Mouse (Mus musculus): ENCODE measurements at regions not wholly inside any gene's neighbourhood (a gene's known extent, or its start where the extent isn't known, plus 50 kb on each side); places are given as distances from the start of the nearest gene placed in this dataset.
"Not testable (repeated sequence)": the region's sequence is repeated elsewhere in the genome, so short reads cannot be mapped to it uniquely, and the experiment has no call there.

- no peak for ATAC-seq (ENCODE audit: low FRiP score)
- DNase-seq (ENCODE audit: low spot score): no peak
- no peak overlapping the region for H3K4me3 ChIP-seq (replicated peaks; ENCODE audit: low read length)
- no peak overlapping the region for H3K27ac ChIP-seq
- H3K27me3 ChIP-seq (ENCODE audit: control insufficient read depth, insufficient read depth, low read length): no peaks in the 10 kb centered on the region
- H3K4me1 ChIP-seq (replicated peaks; ENCODE audit: control insufficient read depth, insufficient read depth, low read length): no peaks in the 10 kb centered on the region
- H3K9me3 ChIP-seq (ENCODE audit: control insufficient read depth, low read length): no peaks in the 10 kb centered on the region
- no peaks in the 10 kb centered on the region for H3K36me3 ChIP-seq (replicated peaks; ENCODE audit: control insufficient read depth, insufficient read depth)
- H3K9ac ChIP-seq: no peak overlapping the region
- WGBS: 61% methylated on average over 1 of the region's 1 CpGs
- no peak overlapping the region for H3K4me2 ChIP-seq (replicated peaks)
Measured at GRCm38 (mm10) chr11:7794206-7794605, 580.5 kb upstream of the Igfbp3 start.

DNA sequence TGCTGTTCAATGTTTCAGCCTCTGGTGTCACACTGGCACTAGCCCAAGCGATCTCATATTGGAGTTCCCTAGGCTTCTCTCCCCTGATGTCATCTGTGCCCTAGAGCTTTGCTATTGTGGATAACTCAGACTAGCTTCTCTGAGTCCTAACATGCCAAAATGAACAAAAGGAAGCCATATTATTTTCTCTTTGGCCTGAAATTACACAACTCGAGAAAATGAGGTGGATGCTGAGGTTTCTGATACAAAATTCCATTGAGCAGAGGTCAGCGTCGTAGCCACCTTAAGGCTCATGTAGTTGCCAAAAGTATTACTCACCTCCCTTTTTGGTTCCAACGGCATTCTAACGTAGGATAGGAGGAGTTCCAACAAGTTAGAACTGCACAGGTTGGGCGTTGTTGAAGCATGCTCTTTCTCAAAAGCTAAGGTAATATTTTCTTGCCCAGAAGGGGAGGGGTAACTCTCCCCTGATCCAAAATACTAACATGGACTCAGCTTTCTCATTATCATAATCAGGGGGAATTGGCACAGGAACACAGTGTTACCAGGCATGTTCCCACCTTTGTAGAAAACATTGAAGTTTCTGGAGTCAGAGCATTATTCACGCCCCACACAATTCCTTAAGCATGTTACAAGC lies 566.9 kb upstream of the Igfbp3 start:
- H3K27me3 ChIP-seq (ENCODE audit: control insufficient read depth, insufficient read depth, low read length): no peaks in the 10 kb centered on the region
- 91% methylated on average over 8 of the region's 8 CpGs for whole genome bisulfite sequencing
- ATAC-seq (ENCODE audit: low FRiP score): no peak
- H3K9me3 ChIP-seq (ENCODE audit: control insufficient read depth, low read length): no peaks in the 10 kb centered on the region
- no peak overlapping the region for H3K4me2 ChIP-seq (replicated peaks)
- no peak overlapping the region for H3K27ac ChIP-seq
- H3K4me1 ChIP-seq (replicated peaks; ENCODE audit: control insufficient read depth, insufficient read depth, low read length): no peaks in the 10 kb centered on the region
- H3K9ac ChIP-seq: no peak overlapping the region
- DNase-seq (ENCODE audit: low spot score): no peak
- no peaks in the 10 kb centered on the region for H3K36me3 ChIP-seq (replicated peaks; ENCODE audit: control insufficient read depth, insufficient read depth)
- H3K4me3 ChIP-seq (replicated peaks; ENCODE audit: low read length): no peak overlapping the region

DNA sequence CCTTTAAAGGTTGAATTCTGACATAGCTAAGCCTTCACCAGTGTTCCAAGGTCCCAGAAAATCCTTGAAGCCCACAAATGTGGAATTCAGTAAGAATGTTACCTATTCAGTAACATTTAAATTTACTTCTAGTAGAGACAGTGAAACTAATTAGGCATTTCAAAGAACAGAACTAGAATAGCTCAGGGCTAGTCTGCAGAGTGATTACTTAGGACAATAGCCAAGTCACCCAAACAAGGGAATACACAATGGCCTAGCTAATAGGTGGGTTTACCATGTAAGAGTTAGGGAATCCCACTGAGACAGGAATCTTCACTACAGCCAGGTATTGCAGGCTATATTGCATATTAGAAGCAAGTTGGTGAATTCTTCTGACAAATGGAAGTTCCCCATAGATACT lies 561.6 kb upstream of the Igfbp3 start:
- DNase-seq (ENCODE audit: low spot score); ATAC-seq (ENCODE audit: low FRiP score); H3K27me3 ChIP-seq (ENCODE audit: control insufficient read depth, insufficient read depth, low read length); H3K4me3 ChIP-seq (replicated peaks; ENCODE audit: low read length); H3K27ac ChIP-seq; H3K4me2 ChIP-seq (replicated peaks); H3K9ac ChIP-seq; H3K36me3 ChIP-seq (replicated peaks; ENCODE audit: control insufficient read depth, insufficient read depth); H3K9me3 ChIP-seq (ENCODE audit: control insufficient read depth, low read length); H3K4me1 ChIP-seq (replicated peaks; ENCODE audit: control insufficient read depth, insufficient read depth, low read length): not testable (repeated sequence)

- Histone ChIP-seq H3K4me1 (replicated peaks; ENCODE audit: control insufficient read depth, insufficient read depth, low read length) (no peaks in the 10 kb centered on the region), H3K4me3 (replicated peaks; ENCODE audit: low read length) (no peak overlapping the region), H3K4me2 (replicated peaks) (no peak overlapping the region), H3K27ac (no peak overlapping the region), H3K36me3 (replicated peaks; ENCODE audit: control insufficient read depth, insufficient read depth) (no peaks in the 10 kb centered on the region), H3K9ac (no peak overlapping the region), H3K9me3 (ENCODE audit: control insufficient read depth, low read length) (no peaks in the 10 kb centered on the region), H3K27me3 (ENCODE audit: control insufficient read depth, insufficient read depth, low read length) (no peaks in the 10 kb centered on the region)
- 64% methylated on average over 1 of the region's 1 CpGs for WGBS
- no peak for ATAC-seq (ENCODE audit: low FRiP score)
- DNase-seq (ENCODE audit: low spot score): no peak
Measured at GRCm38 (mm10) chr11:7765303-7765702, 551.6 kb upstream of the Igfbp3 start.

DNA sequence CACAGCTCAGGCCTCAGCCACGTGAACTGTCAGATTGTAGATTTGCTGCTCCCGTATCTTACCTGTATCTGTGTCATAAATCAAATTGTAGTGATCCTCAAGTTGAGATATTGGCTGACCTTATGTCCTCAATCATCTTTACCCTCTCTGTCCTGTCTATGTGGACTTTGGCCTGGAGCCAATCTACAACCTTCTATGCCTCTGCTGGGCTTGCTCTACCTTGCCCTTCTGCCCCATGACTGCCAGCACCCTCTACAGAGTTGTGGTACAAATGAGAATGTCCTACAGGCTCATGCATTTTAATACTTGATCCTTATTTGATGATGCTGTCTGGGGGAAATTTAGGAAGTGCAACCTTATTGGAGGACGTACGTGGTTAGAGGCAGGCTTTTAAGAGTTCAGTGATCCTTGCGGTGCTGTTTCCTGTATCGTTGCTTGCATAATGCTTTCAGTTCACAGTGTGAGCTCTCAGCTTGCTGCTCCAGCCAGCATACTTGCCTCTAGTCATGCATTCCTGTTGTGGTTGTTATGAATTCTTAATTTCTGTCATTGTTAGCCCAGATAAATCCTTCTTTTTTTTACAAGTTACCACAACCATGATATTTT lies 545.2 kb upstream of the Igfbp3 start:
- no peak overlapping the region for H3K4me2 ChIP-seq (replicated peaks)
- no peak overlapping the region for H3K4me3 ChIP-seq (replicated peaks; ENCODE audit: low read length)
- H3K9ac ChIP-seq: no peak overlapping the region
- no peak for ATAC-seq (ENCODE audit: low FRiP score)
- no peaks in the 10 kb centered on the region for H3K4me1 ChIP-seq (replicated peaks; ENCODE audit: control insufficient read depth, insufficient read depth, low read length)
- H3K27me3 ChIP-seq (ENCODE audit: control insufficient read depth, insufficient read depth, low read length): no peaks in the 10 kb centered on the region
- WGBS: 87% methylated on average over 6 of the region's 6 CpGs
- no peak for DNase-seq (ENCODE audit: low spot score)
- no peak overlapping the region for H3K27ac ChIP-seq
- H3K36me3 ChIP-seq (replicated peaks; ENCODE audit: control insufficient read depth, insufficient read depth): no peaks in the 10 kb centered on the region
- no peaks in the 10 kb centered on the region for H3K9me3 ChIP-seq (ENCODE audit: control insufficient read depth, low read length)

Measured in hindbrain, embryonic 14.5 days (tissue).